Mouse (Mus musculus) lung, postnatal 0 days (tissue): Measurements from ENCODE around the gene Podxl2. TPM values are rescaled to one million over a fixed set of nuclear protein-coding genes. Genes with fewer than 3 reads are reported as not detected.

ENCODE experiments used
- ATAC-seq: fragments of 200-750 bp; cut with Nextera tagmentation; 2 replicates; pipeline ENCODE4 v1.8.0; 2017; ENCODE audit warnings: moderate library complexity
- DNase-seq: peaks from one replicate; pipeline ENCODE4 v3.0.0-alpha.2; 2016; ENCODE audit warnings: low spot score
- H3K27ac ChIP-seq: fragments of 300-500 bp; sonication (generic); 2 replicates; pipeline ENCODE4 v1.5.1; 2014; ENCODE audit warnings: antibody characterized with exemption, mild to moderate bottlenecking, low read length, mixed read lengths
- H3K27me3 ChIP-seq: fragments of 300-500 bp; sonication (generic); replicated peaks from 2 replicates; pipeline ENCODE4 v1.6.1; 2014; ENCODE audit warnings: low read length, mixed read lengths; ENCODE audit not compliant: insufficient read depth
- H3K36me3 ChIP-seq: fragments of 300-500 bp; sonication (generic); 2 replicates; pipeline ENCODE4 v1.6.1; 2014; ENCODE audit warnings: low read length, mixed read lengths; ENCODE audit not compliant: insufficient read depth
- H3K4me1 ChIP-seq: fragments of 300-500 bp; sonication (generic); 2 replicates; pipeline ENCODE4 v1.6.1; 2014; ENCODE audit warnings: antibody characterized with exemption, low read depth, low read length, mixed read lengths; ENCODE audit not compliant: insufficient read depth
- H3K4me2 ChIP-seq: fragments of 300-500 bp; sonication (generic); replicated peaks from 2 replicates; pipeline ENCODE4 v1.6.1; 2014; ENCODE audit warnings: low read depth, mild to moderate bottlenecking, low read length, moderate library complexity, mixed read lengths
- H3K4me3 ChIP-seq: fragments of 300-500 bp; sonication (generic); 2 replicates; pipeline ENCODE4 v1.5.1; 2014; ENCODE audit warnings: low read depth, low read length
- H3K9ac ChIP-seq: fragments of 300-500 bp; sonication (generic); replicated peaks from 2 replicates; pipeline ENCODE4 v1.6.1; 2014; ENCODE audit warnings: low read depth, mild to moderate bottlenecking
- H3K9me3 ChIP-seq: fragments of 300-500 bp; sonication (generic); 2 replicates; pipeline ENCODE4 v1.6.1; 2016; ENCODE audit warnings: low read length, mixed read lengths
- CTCF ChIP-seq: IDR thresholded peaks from 2 replicates; pipeline ENCODE4 v1.5.1; 2016; ENCODE audit warnings: antibody characterized with exemption, mild to moderate bottlenecking
- EP300 ChIP-seq: IDR thresholded peaks from 2 replicates; pipeline ENCODE4 v1.6.1; 2016; ENCODE audit warnings: antibody characterized with exemption, mild to moderate bottlenecking, control low read depth
- WGBS: fragments of 180-500 bp; shearing (Covaris S2); extraction: QIAGEN DNeasy Blood & Tissue Kit; methylation state at CpG from one replicate; pipeline ENCODE4 v1.1.7; 2014; 5-methylcytosine and 5-hydroxymethylcytosine counted together
- polyA plus RNA-seq: library from polyadenylated mRNA; unstranded; fragments of >200 nt; fragmentation: Nextera tagmentation; extraction: Ambion mirVana; gene quantifications from 2 replicates; pipeline ENCODE4 v1.2.1, GENCODE M21; 2015

The Podxl2 gene
- polyA plus RNA-seq, 1 experiment from 2014 or later, result 19.1 TPM

GRCm38 (mm10) chr6:88803957-88804695, 70.7 kb downstream of the Podxl2 start:
- no peak overlapping the region for H3K4me2 ChIP-seq
- ATAC-seq (no peak), DNase-seq (no peak)
- no peak overlapping the region for H3K4me3 ChIP-seq
- WGBS, result 50% methylated on average over 4 of the region's 4 CpGs
- H3K27ac ChIP-seq, result no peak overlapping the region
- H3K9me3 ChIP-seq, result no peaks in the 10 kb centered on the region
- no peak overlapping the region for H3K9ac ChIP-seq
- H3K27me3 ChIP-seq, result no peaks in the 10 kb centered on the region
- TF ChIP-seq EP300 (no peak), CTCF (peak; percentile 23)
- H3K4me1 ChIP-seq, result no peaks in the 10 kb centered on the region
- H3K36me3 ChIP-seq, result no peaks in the 10 kb centered on the region

- no peaks in the 10 kb centered on the region for H3K27me3 ChIP-seq
- WGBS, result 84% methylated on average over 7 of the region's 7 CpGs
Observed at GRCm38 (mm10) chr6:88803051-88803450, 71.8 kb downstream of the Podxl2 start.

GRCm38 (mm10) chr6:88800735-88801134, 74.1 kb downstream of the Podxl2 start:
- Histone ChIP-seq H3K36me3 (no peaks in the 10 kb centered on the region), H3K4me2 (no peak overlapping the region), H3K9ac (no peak overlapping the region), H3K4me1 (no peaks in the 10 kb centered on the region), H3K27ac (no peak overlapping the region), H3K9me3 (no peaks in the 10 kb centered on the region), H3K27me3 (no peaks in the 10 kb centered on the region), H3K4me3 (no peak overlapping the region)
- no peak for DNase-seq
- ATAC-seq, result no peak
- WGBS, result 42% methylated on average over 3 of the region's 3 CpGs
- TF ChIP-seq EP300 (no peak), CTCF (no peak)

More at GRCm38 (mm10) chr6:88803051-88803450, 71.8 kb downstream of the Podxl2 start:
- Histone ChIP-seq H3K9ac (no peak overlapping the region), H3K4me1 (no peaks in the 10 kb centered on the region), H3K9me3 (no peaks in the 10 kb centered on the region), H3K4me3 (no peak overlapping the region), H3K4me2 (no peak overlapping the region), H3K36me3 (no peaks in the 10 kb centered on the region), H3K27ac (no peak overlapping the region)
- TF ChIP-seq CTCF, result no peak
- TF ChIP-seq EP300, result no peak
- ATAC-seq, result no peak
- no peak for DNase-seq

GRCm38 (mm10) chr6:88800191-88800590, 74.7 kb downstream of the Podxl2 start:
- H3K9me3 ChIP-seq, result no peaks in the 10 kb centered on the region
- no peaks in the 10 kb centered on the region for H3K27me3 ChIP-seq
- H3K4me1 ChIP-seq, result no peaks in the 10 kb centered on the region
- no peak overlapping the region for H3K27ac ChIP-seq
- 75% methylated on average over 7 of the region's 7 CpGs for WGBS
- TF ChIP-seq CTCF, result no peak
- no peak for TF ChIP-seq EP300
- H3K36me3 ChIP-seq, result no peaks in the 10 kb centered on the region
- no peak overlapping the region for H3K9ac ChIP-seq
- ATAC-seq (no peak), DNase-seq (no peak)
- no peak overlapping the region for H3K4me3 ChIP-seq
- no peak overlapping the region for H3K4me2 ChIP-seq

- Histone ChIP-seq H3K4me2 (no peak overlapping the region), H3K4me3 (no peak overlapping the region), H3K9ac (no peak overlapping the region), H3K27ac (no peak overlapping the region), H3K4me1 (peaks cover 3% of the 10 kb centered on the region; the same call in 1 of the 2 replicates), H3K36me3 (no peaks in the 10 kb centered on the region), H3K9me3 (no peaks in the 10 kb centered on the region), H3K27me3 (no peaks in the 10 kb centered on the region)
- DNase-seq (no peak), ATAC-seq (no peak)
- WGBS, result 40% methylated on average over 14 of the region's 14 CpGs
- no peak for TF ChIP-seq CTCF
- no peak for TF ChIP-seq EP300
Observed at GRCm38 (mm10) chr6:88794561-88794971, 80.3 kb downstream of the Podxl2 start.

GRCm38 (mm10) chr6:88793872-88794271, 81.0 kb downstream of the Podxl2 start:
- H3K27ac ChIP-seq, result no peak overlapping the region
- no peaks in the 10 kb centered on the region for H3K36me3 ChIP-seq
- no peak overlapping the region for H3K4me3 ChIP-seq
- no peak overlapping the region for H3K9ac ChIP-seq
- ATAC-seq (no peak), DNase-seq (no peak)
- H3K4me2 ChIP-seq, result no peak overlapping the region
- H3K27me3 ChIP-seq, result no peaks in the 10 kb centered on the region
- peaks cover 6% of the 10 kb centered on the region; the same call in 1 of the 2 replicates for H3K4me1 ChIP-seq
- H3K9me3 ChIP-seq, result no peaks in the 10 kb centered on the region
- WGBS, result 67% methylated on average over 13 of the region's 13 CpGs
- no peak for TF ChIP-seq CTCF
- TF ChIP-seq EP300, result no peak
